Mouse (Mus musculus): ENCODE results near the gene Mier2.

Mier2 gene

GRCm38 (mm10) chr10:79574350-79574749 is 19.4 kb upstream of the Mier2 start:
- DNase-seq: no peak

GRCm38 (mm10) chr10:79573611-79574010 is 18.6 kb upstream of the Mier2 start:
- no peak for DNase-seq

GRCm38 (mm10) chr10:79571314-79571713 is 16.3 kb upstream of the Mier2 start:
- no peak for DNase-seq

- DNase-seq: no peak
Measured at GRCm38 (mm10) chr10:79569921-79570320, 14.9 kb upstream of the Mier2 start.

GRCm38 (mm10) chr10:79559716-79560115 is 4.7 kb upstream of the Mier2 start:
- DNase-seq: no peak

- DNase-seq: no peak
Measured at GRCm38 (mm10) chr10:79557496-79557895, 2.5 kb upstream of the Mier2 start.

- no peak for DNase-seq
Measured at GRCm38 (mm10) chr10:79556951-79557350, 2.0 kb upstream of the Mier2 start.

GRCm38 (mm10) chr10:79555238-79555724 is 282 bp upstream of the Mier2 start:
- no peak for DNase-seq

GRCm38 (mm10) chr10:79553691-79554090 is 1.3 kb downstream of the Mier2 start:
- DNase-seq: peak; percentile 16

- DNase-seq: no peak
Measured at GRCm38 (mm10) chr10:79553176-79553575, 1.8 kb downstream of the Mier2 start.

GRCm38 (mm10) chr10:79552531-79552930 is 2.5 kb downstream of the Mier2 start:
- DNase-seq: no peak

- no peak for DNase-seq
Measured at GRCm38 (mm10) chr10:79550366-79550765, 4.6 kb downstream of the Mier2 start.

GRCm38 (mm10) chr10:79548971-79549723 is 5.9 kb downstream of the Mier2 start:
- DNase-seq: no peak

- DNase-seq: no peak
Measured at GRCm38 (mm10) chr10:79548546-79548945, 6.5 kb downstream of the Mier2 start.

GRCm38 (mm10) chr10:79547148-79547675 is 7.8 kb downstream of the Mier2 start:
- DNase-seq: no peak

GRCm38 (mm10) chr10:79546483-79546882 is 8.5 kb downstream of the Mier2 start:
- DNase-seq: no peak

GRCm38 (mm10) chr10:79545891-79546290 is 9.1 kb downstream of the Mier2 start:
- DNase-seq: no peak

- no peak for DNase-seq
Measured at GRCm38 (mm10) chr10:79544631-79545030, 10.4 kb downstream of the Mier2 start.

GRCm38 (mm10) chr10:79543884-79544597 is 11.0 kb downstream of the Mier2 start:
- DNase-seq: no peak

- no peak for DNase-seq
Measured at GRCm38 (mm10) chr10:79542171-79542570, 12.8 kb downstream of the Mier2 start.

GRCm38 (mm10) chr10:79541522-79541921 is 13.5 kb downstream of the Mier2 start:
- DNase-seq: no peak

GRCm38 (mm10) chr10:79540746-79541145 is 14.3 kb downstream of the Mier2 start:
- DNase-seq: no peak

- no peak for DNase-seq
Measured at GRCm38 (mm10) chr10:79539701-79540495, 15.1 kb downstream of the Mier2 start.
